Mouse (Mus musculus) testis, adult 2 months (tissue): Measurements from ENCODE around the gene Sf3b2. TPM values are rescaled to one million over a fixed set of nuclear protein-coding genes. Genes with fewer than 3 reads are reported as not detected.
"Not testable (repeated sequence)": the region's sequence is repeated elsewhere in the genome, so short reads cannot be mapped to it uniquely, and the experiment has no call there.

Source experiments
- H3K27ac ChIP-seq: fragments of 200-500 bp; 2 replicates; pipeline ENCODE4 v1.5.1; 2012; ENCODE audit warnings: low read depth, low read length; ENCODE audit not compliant: control insufficient read depth, insufficient read depth
- H3K27me3 ChIP-seq: fragments of 200-500 bp; 2 replicates; pipeline ENCODE4 v1.6.1; 2012; ENCODE audit warnings: mild to moderate bottlenecking, low read length, moderate library complexity; ENCODE audit not compliant: control insufficient read depth, insufficient read depth
- H3K36me3 ChIP-seq: fragments of 200-500 bp; 2 replicates; pipeline ENCODE4 v1.6.1; 2012; ENCODE audit warnings: mild to moderate bottlenecking, low read length; ENCODE audit not compliant: control insufficient read depth, insufficient read depth
- H3K4me1 ChIP-seq: fragments of 200-500 bp; 2 replicates; pipeline ENCODE4 v1.6.1; 2012; ENCODE audit warnings: low read length; ENCODE audit not compliant: control insufficient read depth, insufficient read depth
- H3K4me3 ChIP-seq: fragments of 200-500 bp; 2 replicates; pipeline ENCODE4 v1.5.1; 2012; ENCODE audit warnings: low read depth, mild to moderate bottlenecking, low read length, moderate library complexity, mixed read lengths; ENCODE audit not compliant: control insufficient read depth
- CTCF ChIP-seq: fragments of 200-500 bp; IDR thresholded peaks from 2 replicates; pipeline ENCODE4 v1.5.1; 2012; ENCODE audit warnings: low read depth, mild to moderate bottlenecking, inconsistent platforms, low read length, moderate library complexity; ENCODE audit not compliant: control insufficient read depth, insufficient read depth, insufficient replicate concordance
- POLR2A ChIP-seq: fragments of 200-500 bp; IDR thresholded peaks from 2 replicates; pipeline ENCODE4 v1.6.1; 2012; ENCODE audit warnings: low read depth, mild to moderate bottlenecking, inconsistent platforms, low read length, moderate library complexity; ENCODE audit not compliant: control insufficient read depth
- polyA plus RNA-seq: library from polyadenylated mRNA; depleted of rRNA; stranded (reverse); fragments of >200 nt; gene quantifications from 2 replicates; pipeline ENCODE4 v1.2.3, GENCODE M21; 2012; rRNA removed

Sf3b2 gene
- polyA plus RNA-seq, 1 experiment: 93.4 TPM

DNA sequence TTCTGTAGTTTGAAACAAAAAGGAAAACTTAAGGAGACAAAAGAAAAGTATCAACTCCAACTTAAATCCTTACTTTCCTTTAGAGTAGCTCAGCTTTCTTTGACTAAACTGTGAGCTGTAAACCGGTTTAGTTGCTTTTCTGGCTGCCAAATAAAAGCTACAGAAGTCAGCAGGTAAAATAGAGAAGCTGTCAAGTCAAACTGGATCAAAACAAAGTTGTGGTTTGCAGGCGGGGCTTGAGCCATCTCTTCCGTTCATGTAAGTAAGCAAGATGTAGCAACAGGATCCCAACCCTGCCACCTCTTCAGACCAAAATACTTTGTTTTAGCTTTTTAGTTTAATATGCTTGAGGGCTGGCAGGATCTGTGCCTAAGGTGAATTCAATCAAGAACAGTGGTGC lies 38.1 kb downstream of the Sf3b2 start:
- H3K4me3 ChIP-seq: no peak overlapping the region
- H3K4me1 ChIP-seq: no peaks in the 10 kb centered on the region
- no peaks in the 10 kb centered on the region for H3K27me3 ChIP-seq
- H3K36me3 ChIP-seq: no peaks in the 10 kb centered on the region
- TF ChIP-seq CTCF: no peak
- no peak for TF ChIP-seq POLR2A
- H3K27ac ChIP-seq: no peak overlapping the region

DNA sequence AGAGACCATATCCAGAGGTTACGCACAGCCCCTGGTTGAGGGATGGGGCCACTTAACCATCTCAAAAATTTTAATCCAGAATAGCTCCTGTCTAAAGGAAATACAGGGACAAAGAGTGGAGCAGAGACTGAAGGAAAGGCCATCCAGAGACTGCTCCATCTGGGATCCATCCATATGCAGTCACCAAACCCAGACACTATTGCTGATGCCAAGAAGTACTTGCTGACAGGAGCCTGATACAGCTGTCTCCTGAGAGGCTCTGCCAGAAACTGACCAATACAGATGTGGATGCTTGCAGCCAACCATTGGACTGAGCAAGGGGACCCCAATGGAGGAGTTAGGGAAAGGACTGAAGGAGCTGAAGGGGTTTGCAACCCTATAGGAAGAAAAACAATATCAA lies 58.3 kb downstream of the Sf3b2 start:
- H3K27me3 ChIP-seq, H3K36me3 ChIP-seq, H3K4me3 ChIP-seq, H3K27ac ChIP-seq, H3K4me1 ChIP-seq: not testable (repeated sequence)

DNA sequence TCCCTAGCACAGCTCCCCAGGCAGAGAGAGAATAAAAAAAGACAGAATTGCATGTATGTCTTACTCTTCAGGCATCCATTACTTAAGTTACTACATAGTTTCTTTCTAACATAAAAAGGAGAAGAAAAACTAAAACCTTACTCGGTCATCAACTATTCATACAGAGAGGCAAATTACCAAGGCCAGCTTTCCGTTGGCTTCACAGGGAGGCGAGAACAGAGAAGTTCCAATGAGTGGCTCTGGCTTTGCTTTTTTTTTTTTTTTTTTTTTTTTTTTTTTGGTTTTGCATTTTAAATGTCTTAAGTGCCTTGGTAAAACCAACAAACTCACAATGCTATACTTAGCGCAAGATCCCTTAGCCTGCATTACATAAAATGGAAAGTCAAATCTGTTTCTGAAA lies 62.6 kb downstream of the Sf3b2 start:
- Histone ChIP-seq H3K36me3 (no peaks in the 10 kb centered on the region), H3K27me3 (no peaks in the 10 kb centered on the region), H3K4me1 (no peaks in the 10 kb centered on the region), H3K4me3 (no peak overlapping the region), H3K27ac (no peak overlapping the region)
- TF ChIP-seq POLR2A (no peak), CTCF (no peak)

DNA sequence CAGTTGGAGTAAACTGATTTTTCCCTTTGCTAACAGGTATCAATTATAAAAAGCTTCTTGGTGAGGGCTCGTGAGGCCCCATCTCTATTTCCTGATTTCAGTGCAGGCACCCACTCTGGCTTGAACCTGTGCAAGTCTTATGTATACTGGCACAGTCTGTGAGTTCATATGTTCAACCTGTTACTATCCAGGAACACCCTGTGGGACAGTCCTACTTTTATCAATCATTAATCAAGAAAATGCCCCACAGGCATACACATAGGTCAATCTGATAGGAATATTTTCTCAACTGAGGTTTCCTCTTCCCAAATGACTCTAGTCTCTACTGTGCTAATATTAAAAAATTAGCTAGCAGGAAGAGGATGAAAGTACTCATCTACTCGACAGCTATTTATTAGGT lies 65.1 kb downstream of the Sf3b2 start:
- Histone ChIP-seq H3K4me3 (no peak overlapping the region), H3K4me1 (no peaks in the 10 kb centered on the region), H3K36me3 (no peaks in the 10 kb centered on the region), H3K27me3 (no peaks in the 10 kb centered on the region), H3K27ac (no peak overlapping the region)
- no peak for TF ChIP-seq POLR2A
- no peak for TF ChIP-seq CTCF

GRCm38 (mm10) chr19:5224624-5225023 lies 70.6 kb downstream of the Sf3b2 start:
- no peaks in the 10 kb centered on the region for H3K36me3 ChIP-seq
- no peaks in the 10 kb centered on the region for H3K27me3 ChIP-seq
- H3K27ac ChIP-seq: no peak overlapping the region
- H3K4me1 ChIP-seq: no peaks in the 10 kb centered on the region
- no peak overlapping the region for H3K4me3 ChIP-seq
- TF ChIP-seq CTCF (no peak), POLR2A (no peak)

- H3K36me3 ChIP-seq: no peaks in the 10 kb centered on the region
- H3K4me3 ChIP-seq: no peak overlapping the region
- TF ChIP-seq POLR2A (no peak), CTCF (no peak)
- no peak overlapping the region for H3K27ac ChIP-seq
- no peaks in the 10 kb centered on the region for H3K27me3 ChIP-seq
- H3K4me1 ChIP-seq: no peaks in the 10 kb centered on the region
Measured at GRCm38 (mm10) chr19:5224077-5224476, 71.2 kb downstream of the Sf3b2 start.

Other genes starting within 250 kb of the Sf3b2 start
- 27.1 and 27.5 TPM in 2 replicates for gene Rin1, start 245.0 kb downstream of the Sf3b2 start, polyA plus RNA-seq
- gene Cd248, start 227.4 kb downstream of the Sf3b2 start, polyA plus RNA-seq: 2.5 and 2.9 TPM in 2 replicates
- gene Tmem151a, start 209.9 kb downstream of the Sf3b2 start, polyA plus RNA-seq: 22.5 and 22.6 TPM in 2 replicates
- 134 and 144 TPM in 2 replicates for gene Yif1a, start 206.9 kb downstream of the Sf3b2 start, polyA plus RNA-seq
- 42.8 and 43.5 TPM in 2 replicates for gene Cnih2, start 196.9 kb downstream of the Sf3b2 start, polyA plus RNA-seq
- 113 and 124 TPM in 2 replicates for gene Rab1b, start 188.4 kb downstream of the Sf3b2 start, polyA plus RNA-seq
- 92.7 and 92.9 TPM in 2 replicates for gene Klc2, start 176.9 kb downstream of the Sf3b2 start, polyA plus RNA-seq
- gene Pacs1, start 22.3 kb downstream of the Sf3b2 start, polyA plus RNA-seq: 163 and 169 TPM in 2 replicates
- gene Gal3st3, start 2.9 kb upstream of the Sf3b2 start, polyA plus RNA-seq: 2.2 and 2.4 TPM in 2 replicates
- 219 and 262 TPM in 2 replicates for gene Catsper1, start 40.3 kb upstream of the Sf3b2 start, polyA plus RNA-seq
- gene Cst6, start 54.1 kb upstream of the Sf3b2 start, polyA plus RNA-seq: 0.85 and 1.5 TPM in 2 replicates
- 24.5 and 26.9 TPM in 2 replicates for gene Eif1ad, start 71.3 kb upstream of the Sf3b2 start, polyA plus RNA-seq
- gene Banf1, start 71.7 kb upstream of the Sf3b2 start, polyA plus RNA-seq: 105 and 120 TPM in 2 replicates
- 27.4 and 32.8 TPM in 2 replicates for gene Sart1, start 93.2 kb upstream of the Sf3b2 start, polyA plus RNA-seq
- gene Tsga10ip, start 107.1 kb upstream of the Sf3b2 start, polyA plus RNA-seq: 353 and 423 TPM in 2 replicates
- gene Drap1, start 129.5 kb upstream of the Sf3b2 start, polyA plus RNA-seq: 290 and 345 TPM in 2 replicates
- gene AI837181, start 129.7 kb upstream of the Sf3b2 start, polyA plus RNA-seq: 82.3 and 88.1 TPM in 2 replicates
- 3.2 TPM in 2 replicates for gene Fosl1, start 152.1 kb upstream of the Sf3b2 start, polyA plus RNA-seq
- gene Ccdc85b, start 162.4 kb upstream of the Sf3b2 start, polyA plus RNA-seq: 0.65 and 0.89 TPM in 2 replicates
- 70.0 and 71.3 TPM in 2 replicates for gene Fibp, start 165.2 kb upstream of the Sf3b2 start, polyA plus RNA-seq
- 0.14 TPM in 1 of 2 replicates, not detected in the other for gene Ctsw, start 173.1 kb upstream of the Sf3b2 start, polyA plus RNA-seq
- 17.3 and 17.6 TPM in 2 replicates for gene Efemp2, start 178.5 kb upstream of the Sf3b2 start, polyA plus RNA-seq
- gene Mus81, start 192.9 kb upstream of the Sf3b2 start, polyA plus RNA-seq: 55.3 and 69.7 TPM in 2 replicates
- gene Cfl1, start 195.0 kb upstream of the Sf3b2 start, polyA plus RNA-seq: 225 and 243 TPM in 2 replicates
- 289 and 311 TPM in 2 replicates for gene 1700020D05Rik, start 208.3 kb upstream of the Sf3b2 start, polyA plus RNA-seq
- gene Snx32, start 215.1 kb upstream of the Sf3b2 start, polyA plus RNA-seq: 11.0 and 12.7 TPM in 2 replicates